Mouse (Mus musculus) hindbrain, embryonic 10.5 days (tissue): ENCODE results near the gene Rgma. TPM values are rescaled to one million over a fixed set of nuclear protein-coding genes. Genes with fewer than 3 reads are reported as not detected.

Source experiments
- DNase-seq: peaks from one replicate; pipeline ENCODE4 v3.0.0-alpha.2; 2017; ENCODE audit warnings: low spot score
- H3K27ac ChIP-seq: fragments of 300-500 bp; sonication (generic); 2 replicates; pipeline ENCODE4 v1.5.1; 2016; ENCODE audit warnings: mild to moderate bottlenecking, moderate library complexity
- H3K27me3 ChIP-seq: fragments of 300-500 bp; sonication (generic); 2 replicates; pipeline ENCODE4 v1.6.1; 2016; ENCODE audit warnings: mild to moderate bottlenecking; ENCODE audit not compliant: poor library complexity, insufficient read depth, severe bottlenecking
- H3K36me3 ChIP-seq: fragments of 300-500 bp; sonication (generic); 2 replicates; pipeline ENCODE4 v1.6.1; 2016; ENCODE audit warnings: mild to moderate bottlenecking, moderate library complexity
- H3K4me1 ChIP-seq: fragments of 300-500 bp; sonication (generic); replicated peaks from 2 replicates; pipeline ENCODE4 v1.6.1; 2016; ENCODE audit warnings: mild to moderate bottlenecking
- H3K4me3 ChIP-seq: fragments of 300-500 bp; sonication (generic); 2 replicates; pipeline ENCODE4 v1.5.1; 2016; ENCODE audit warnings: mild to moderate bottlenecking, moderate library complexity
- H3K9me3 ChIP-seq: fragments of 300-500 bp; sonication (generic); 2 replicates; pipeline ENCODE4 v1.6.1; 2016; ENCODE audit warnings: mild to moderate bottlenecking, moderate library complexity
- WGBS: fragments of 180-500 bp; shearing (Covaris S2); methylation state at CpG from one replicate; pipeline ENCODE4 v1.1.7; 2016; 5-methylcytosine and 5-hydroxymethylcytosine counted together
- polyA plus RNA-seq: library from polyadenylated mRNA; unstranded; fragments of >200 nt; fragmentation: Nextera tagmentation; extraction: Ambion mirVana; gene quantifications from 2 replicates; pipeline ENCODE4 v1.2.1, GENCODE M21; 2016

Gene Rgma
- polyA plus RNA-seq, 1 experiment from 2014 or later, result 51.1 TPM

- Histone ChIP-seq H3K36me3 (no peaks in the 10 kb centered on the region), H3K9me3 (no peaks in the 10 kb centered on the region), H3K4me1 (peaks cover 20% of the 10 kb centered on the region), H3K27me3 (no peaks in the 10 kb centered on the region), H3K27ac (0 out of 2 replicates have a peak overlapping the region, but pooled peaks have one; percentile 54), H3K4me3 (no peak overlapping the region)
- DNase-seq, result no peak
- 15% methylated on average over 3 of the region's 3 CpGs for WGBS
These were observed 31.5 kb upstream of the Rgma start for GRCm38 (mm10) chr7:73343852-73344251.

- Histone ChIP-seq H3K4me1 (peaks cover 25% of the 10 kb centered on the region), H3K27ac (no peak overlapping the region), H3K4me3 (no peak overlapping the region), H3K27me3 (no peaks in the 10 kb centered on the region), H3K36me3 (no peaks in the 10 kb centered on the region), H3K9me3 (no peaks in the 10 kb centered on the region)
- DNase-seq, result no peak
- WGBS, result 61% methylated on average over 10 of the region's 10 CpGs
These were observed 26.7 kb upstream of the Rgma start for GRCm38 (mm10) chr7:73348585-73349124.

GRCm38 (mm10) chr7:73349158-73349557 is 26.2 kb upstream of the Rgma start:
- Histone ChIP-seq H3K36me3 (no peaks in the 10 kb centered on the region), H3K4me1 (peaks cover 22% of the 10 kb centered on the region), H3K4me3 (no peak overlapping the region), H3K27ac (no peak overlapping the region), H3K9me3 (no peaks in the 10 kb centered on the region), H3K27me3 (no peaks in the 10 kb centered on the region)
- WGBS, result 83% methylated on average over 8 of the region's 8 CpGs
- no peak for DNase-seq

DNA sequence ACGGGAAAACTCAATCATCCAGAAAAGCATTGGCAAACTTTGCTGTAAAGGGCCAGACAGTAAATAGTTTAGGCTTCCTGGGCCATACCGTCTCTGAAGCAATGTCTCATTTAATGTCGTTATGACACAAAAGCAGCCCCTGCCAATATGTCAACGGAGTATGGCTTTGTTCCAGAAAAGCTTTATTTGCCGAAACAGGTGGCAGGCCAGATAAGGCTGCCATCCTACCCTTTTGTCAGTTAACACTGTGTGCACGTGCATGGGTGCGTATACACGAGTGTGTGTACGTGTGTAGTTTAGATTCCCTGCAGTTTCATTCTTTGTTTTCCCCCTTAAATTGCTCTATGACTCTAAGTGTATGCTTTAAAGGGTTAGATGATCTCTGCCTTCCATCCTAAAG is 20.1 kb upstream of the Rgma start:
- Histone ChIP-seq H3K36me3 (no peaks in the 10 kb centered on the region), H3K27me3 (peaks cover 2% of the 10 kb centered on the region; the same call in 1 of the 2 replicates), H3K4me3 (no peak overlapping the region), H3K27ac (no peak overlapping the region), H3K9me3 (no peaks in the 10 kb centered on the region), H3K4me1 (peaks cover 11% of the 10 kb centered on the region)
- no peak for DNase-seq
- 86% methylated on average over 9 of the region's 9 CpGs for WGBS

- Histone ChIP-seq H3K27ac (no peak overlapping the region), H3K4me3 (no peak overlapping the region), H3K27me3 (peaks cover 2% of the 10 kb centered on the region; the same call in 1 of the 2 replicates), H3K36me3 (no peaks in the 10 kb centered on the region), H3K4me1 (peaks cover 3% of the 10 kb centered on the region; the same call in 1 of the 2 replicates), H3K9me3 (no peaks in the 10 kb centered on the region)
- WGBS, result 89% methylated on average over 5 of the region's 5 CpGs
- DNase-seq, result no peak
These were observed 18.4 kb upstream of the Rgma start for GRCm38 (mm10) chr7:73356901-73357300.

DNA sequence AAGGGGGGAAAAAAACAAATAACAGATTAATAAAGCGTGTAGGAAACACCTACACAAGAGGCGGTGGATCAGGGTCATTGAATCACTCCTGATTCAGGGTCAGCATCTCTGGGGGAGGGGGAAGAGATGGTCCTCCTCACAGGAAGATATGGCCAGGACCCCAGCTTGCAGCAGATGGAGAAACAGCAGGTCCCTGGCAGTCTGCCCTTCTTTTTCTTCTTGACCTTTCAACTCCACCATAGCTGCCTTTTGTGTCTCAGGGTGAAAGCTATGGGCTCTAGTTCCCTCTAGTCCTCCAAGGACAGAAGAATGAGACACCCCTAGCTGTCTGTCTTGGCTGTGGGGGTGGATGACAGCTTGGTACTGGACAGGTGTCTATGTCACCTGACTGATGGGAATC is 17.7 kb upstream of the Rgma start:
- no peaks in the 10 kb centered on the region for H3K9me3 ChIP-seq
- no peak overlapping the region for H3K4me3 ChIP-seq
- H3K4me1 ChIP-seq, result peaks cover 3% of the 10 kb centered on the region; the same call in 1 of the 2 replicates
- H3K36me3 ChIP-seq, result no peaks in the 10 kb centered on the region
- no peak overlapping the region for H3K27ac ChIP-seq
- H3K27me3 ChIP-seq, result peaks cover 2% of the 10 kb centered on the region; the same call in 1 of the 2 replicates
- no peak for DNase-seq
- WGBS, result 83% methylated on average over 2 of the region's 2 CpGs

GRCm38 (mm10) chr7:73365511-73365910 is 9.8 kb upstream of the Rgma start:
- Histone ChIP-seq H3K9me3 (peaks cover 3% of the 10 kb centered on the region; the same call in 1 of the 2 replicates), H3K36me3 (no peaks in the 10 kb centered on the region), H3K4me1 (peaks cover 12% of the 10 kb centered on the region), H3K4me3 (no peak overlapping the region), H3K27me3 (peaks cover 9% of the 10 kb centered on the region), H3K27ac (no peak overlapping the region; the same call in 1 of the 2 replicates)
- no peak for DNase-seq
- WGBS, result 78% methylated on average over 4 of the region's 4 CpGs

DNA sequence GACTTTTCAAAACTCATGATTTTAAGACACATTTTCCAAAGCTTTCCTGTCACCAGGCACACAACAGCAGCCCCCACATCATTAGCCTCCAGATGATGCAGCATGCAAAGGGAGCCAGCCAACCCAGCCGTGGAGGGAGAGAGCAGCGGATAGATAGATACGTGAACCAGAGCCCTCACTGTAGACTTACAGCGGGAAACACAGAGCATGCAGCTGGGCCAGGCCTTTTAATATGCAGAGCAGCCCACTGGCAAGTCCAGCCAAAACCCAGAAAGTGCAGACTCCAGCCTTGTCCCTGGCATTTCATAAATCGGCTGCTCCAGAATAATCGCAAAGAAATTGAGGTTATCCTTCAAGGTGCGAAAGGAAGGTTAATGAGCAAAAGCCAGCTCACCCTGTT is 9.3 kb upstream of the Rgma start:
- peaks cover 14% of the 10 kb centered on the region for H3K27me3 ChIP-seq
- peaks cover 12% of the 10 kb centered on the region for H3K4me1 ChIP-seq
- 70% methylated on average over 7 of the region's 7 CpGs for WGBS
- peak overlapping the region; percentile 18; the same call in 1 of the 2 replicates for H3K27ac ChIP-seq
- no peaks in the 10 kb centered on the region for H3K36me3 ChIP-seq
- DNase-seq, result no peak
- H3K9me3 ChIP-seq, result peaks cover 3% of the 10 kb centered on the region; the same call in 1 of the 2 replicates
- H3K4me3 ChIP-seq, result no peak overlapping the region

- Histone ChIP-seq H3K4me3 (no peak overlapping the region), H3K9me3 (peaks cover 3% of the 10 kb centered on the region; the same call in 1 of the 2 replicates), H3K27me3 (peaks cover 33% of the 10 kb centered on the region), H3K36me3 (no peaks in the 10 kb centered on the region), H3K4me1 (peaks cover 28% of the 10 kb centered on the region), H3K27ac (no peak overlapping the region)
- no peak for DNase-seq
- WGBS, result 93% methylated on average over 10 of the region's 10 CpGs
These were observed 7.4 kb upstream of the Rgma start for GRCm38 (mm10) chr7:73367681-73368464.

DNA sequence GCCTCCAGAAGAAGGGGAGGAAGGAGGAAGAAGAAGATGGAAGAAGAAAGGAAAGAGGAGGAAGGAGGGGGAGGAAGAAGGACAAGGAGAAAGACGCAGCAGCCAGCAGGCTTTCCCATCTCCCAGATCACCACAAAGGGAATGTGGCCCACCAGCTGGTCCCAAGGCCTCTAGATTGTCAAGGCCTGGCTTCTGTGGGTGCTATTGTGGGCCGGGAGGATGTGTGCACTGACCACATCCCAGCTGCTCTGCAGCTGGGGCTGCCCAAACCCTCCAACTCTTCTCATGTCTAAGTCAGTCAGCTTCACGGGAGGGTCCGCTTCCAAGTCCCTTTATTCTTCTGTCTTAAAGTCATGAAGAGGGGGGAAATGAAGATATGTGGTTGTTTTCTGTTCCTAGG is 5.3 kb upstream of the Rgma start:
- no peak overlapping the region for H3K27ac ChIP-seq
- H3K4me1 ChIP-seq, result peaks cover 49% of the 10 kb centered on the region
- 84% methylated on average over 4 of the region's 4 CpGs for WGBS
- no peaks in the 10 kb centered on the region for H3K36me3 ChIP-seq
- H3K27me3 ChIP-seq, result peaks cover 48% of the 10 kb centered on the region
- H3K4me3 ChIP-seq, result no peak overlapping the region
- no peak for DNase-seq
- H3K9me3 ChIP-seq, result peaks cover 3% of the 10 kb centered on the region; the same call in 1 of the 2 replicates

GRCm38 (mm10) chr7:73371587-73372321 is 3.6 kb upstream of the Rgma start:
- DNase-seq, result no peak
- H3K27me3 ChIP-seq, result peaks cover 54% of the 10 kb centered on the region
- 53% methylated on average over 10 of the region's 10 CpGs for WGBS
- H3K4me1 ChIP-seq, result peaks cover 53% of the 10 kb centered on the region
- peaks cover 3% of the 10 kb centered on the region; the same call in 1 of the 2 replicates for H3K9me3 ChIP-seq
- peak overlapping the region; percentile 46; the same call in 1 of the 2 replicates for H3K4me3 ChIP-seq
- no peaks in the 10 kb centered on the region for H3K36me3 ChIP-seq
- peak overlapping the region; percentile 80 for H3K27ac ChIP-seq

DNA sequence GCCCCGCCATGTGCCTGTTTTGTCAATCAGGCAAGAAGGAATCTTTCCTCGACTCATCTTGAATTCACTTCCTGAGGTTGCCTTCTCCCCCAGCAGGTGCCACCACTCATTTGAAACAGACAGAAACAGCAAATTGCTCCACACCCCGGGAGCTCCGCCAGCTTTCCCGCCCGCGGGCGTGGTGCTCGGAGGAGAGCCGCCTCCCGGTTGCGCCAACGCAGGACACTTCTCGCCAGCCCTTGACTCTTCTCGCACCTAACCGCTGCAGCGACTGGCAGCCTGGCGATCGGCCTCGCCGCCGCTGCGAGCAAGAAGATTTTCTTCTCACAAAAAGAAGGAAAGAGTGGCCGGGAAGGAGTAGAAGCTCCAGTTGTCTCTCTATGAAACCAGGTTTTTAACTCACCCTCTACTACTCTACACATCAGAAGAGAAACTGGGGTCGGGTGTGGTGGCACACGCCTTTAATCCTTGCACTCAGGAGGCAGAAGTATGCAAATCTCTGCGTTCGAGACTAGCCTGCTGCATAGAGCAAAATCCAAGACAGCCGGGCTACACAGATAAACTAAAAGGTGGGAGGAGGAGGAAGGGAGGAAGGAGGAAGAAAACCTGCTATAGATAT is 2.8 kb upstream of the Rgma start:
- Histone ChIP-seq H3K36me3 (no peaks in the 10 kb centered on the region), H3K9me3 (peaks cover 3% of the 10 kb centered on the region; the same call in 1 of the 2 replicates), H3K27ac (peak overlapping the region; percentile 80), H3K4me3 (peak overlapping the region; percentile 46), H3K27me3 (peaks cover 54% of the 10 kb centered on the region), H3K4me1 (peaks cover 59% of the 10 kb centered on the region)
- WGBS, result 3% methylated on average over 29 of the region's 29 CpGs
- peak; percentile 55 for DNase-seq
